Mouse (Mus musculus): ENCODE data around the gene Pde5a. TPM values are rescaled to one million over a fixed set of nuclear protein-coding genes. Genes with fewer than 3 reads are reported as not detected.

Gene Pde5a
- polyA plus RNA-seq, 1 experiment from 2014 or later = 1.2 TPM

DNA sequence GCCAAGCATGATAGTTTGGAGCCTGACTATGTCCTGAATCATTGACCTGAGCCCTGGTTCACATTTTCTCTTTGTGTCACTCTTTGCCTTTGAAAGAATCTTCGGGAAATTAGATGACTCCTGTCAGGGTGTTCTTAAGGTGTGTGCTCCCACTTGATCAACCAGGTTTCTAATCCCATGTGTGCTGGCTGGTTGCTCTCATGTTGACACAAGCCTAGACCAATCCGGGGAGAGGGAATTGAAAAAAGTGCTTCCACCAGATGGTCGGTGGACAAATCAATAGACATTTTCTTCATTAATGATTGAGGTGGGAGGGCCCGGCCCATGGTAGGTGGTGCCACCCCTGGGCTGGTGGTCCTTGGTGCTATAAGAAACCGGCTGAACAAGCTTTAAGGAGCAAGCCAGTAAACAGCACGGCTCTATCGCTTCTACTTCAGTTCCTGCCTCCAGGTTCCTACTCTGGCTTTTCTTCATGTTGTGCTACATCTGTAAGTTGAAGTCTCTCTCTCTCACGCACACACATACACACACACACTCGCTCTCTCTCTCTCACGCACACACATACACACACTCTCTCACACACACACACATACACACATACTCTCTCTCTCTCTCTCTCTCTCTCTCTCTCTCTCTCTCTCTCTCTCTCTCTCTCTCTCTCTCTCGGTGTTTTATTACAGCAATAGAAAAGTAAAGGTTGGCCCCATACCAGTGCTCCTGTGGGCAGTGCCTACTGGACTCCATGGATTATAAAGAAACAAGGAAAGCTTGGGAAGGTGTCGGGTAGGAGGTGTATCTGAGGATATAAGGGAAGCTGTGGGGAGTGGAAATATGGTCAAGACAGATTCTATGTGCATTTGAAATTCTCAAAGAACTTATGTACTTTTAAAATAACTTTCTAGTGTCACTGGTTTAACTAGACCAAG, 132.1 kb downstream of the Pde5a start:
- no peak for ATAC-seq (ENCODE audit: low FRiP score)
- WGBS = 84% methylated on average over 12 of the region's 12 CpGs
- Histone ChIP-seq H3K27ac (replicated peaks) (no peak overlapping the region), H3K9ac (replicated peaks) (no peak overlapping the region), H3K4me3 (replicated peaks) (no peak overlapping the region), H3K27me3 (replicated peaks) (no peaks in the 10 kb centered on the region), H3K36me3 (no peaks in the 10 kb centered on the region), H3K4me2 (no peak overlapping the region), H3K9me3 (replicated peaks) (no peaks in the 10 kb centered on the region), H3K4me1 (no peaks in the 10 kb centered on the region)

DNA sequence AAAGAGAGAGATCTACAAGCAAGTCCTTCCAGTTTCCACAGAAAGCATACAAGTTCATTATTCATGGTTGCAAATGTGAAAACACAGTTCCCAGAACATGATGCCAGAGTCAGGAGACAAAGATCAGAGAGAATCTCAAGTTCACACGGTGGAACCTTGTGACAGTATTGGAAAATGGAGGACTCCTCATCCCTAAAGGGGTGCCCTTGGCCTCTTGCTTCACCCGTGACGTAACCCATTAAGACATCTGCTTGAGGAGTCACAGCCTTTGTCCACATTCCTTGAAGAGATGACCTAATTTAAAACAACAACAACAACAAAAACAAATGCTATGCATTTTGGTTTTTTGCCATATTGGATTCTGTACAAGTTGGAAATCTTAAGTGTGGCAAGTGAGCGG, 136.3 kb downstream of the Pde5a start:
- ATAC-seq (ENCODE audit: low FRiP score) = no peak
- 92% methylated on average over 4 of the region's 4 CpGs for WGBS
- H3K9me3 ChIP-seq (replicated peaks) = no peaks in the 10 kb centered on the region
- H3K36me3 ChIP-seq = no peaks in the 10 kb centered on the region
- no peak overlapping the region for H3K9ac ChIP-seq (replicated peaks)
- H3K4me1 ChIP-seq = no peaks in the 10 kb centered on the region
- H3K4me3 ChIP-seq (replicated peaks) = no peak overlapping the region
- no peak overlapping the region for H3K4me2 ChIP-seq
- H3K27ac ChIP-seq (replicated peaks) = no peak overlapping the region
- H3K27me3 ChIP-seq (replicated peaks) = no peaks in the 10 kb centered on the region

DNA sequence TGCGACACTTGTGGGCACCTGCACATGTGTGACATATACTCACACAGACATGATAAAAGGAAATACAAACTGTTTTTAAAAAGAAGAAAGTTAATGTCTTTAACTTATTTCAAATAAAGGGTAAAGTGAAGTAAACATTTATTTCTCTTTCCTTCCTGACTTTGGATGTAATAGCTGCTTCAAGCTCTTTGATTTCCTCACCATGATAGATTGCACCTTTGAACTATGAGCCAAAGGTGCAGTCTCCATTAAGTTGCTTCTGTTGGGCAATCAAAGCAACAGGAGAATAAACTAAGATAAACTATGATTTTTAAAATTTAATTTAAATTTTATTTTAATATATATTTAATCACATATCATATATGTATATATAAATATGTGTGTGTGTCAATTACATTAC, 139.5 kb downstream of the Pde5a start:
- Histone ChIP-seq H3K27me3 (replicated peaks) (no peaks in the 10 kb centered on the region), H3K36me3 (no peaks in the 10 kb centered on the region), H3K4me2 (no peak overlapping the region), H3K4me1 (no peaks in the 10 kb centered on the region), H3K27ac (replicated peaks) (no peak overlapping the region), H3K9me3 (replicated peaks) (no peaks in the 10 kb centered on the region), H3K4me3 (replicated peaks) (no peak overlapping the region), H3K9ac (replicated peaks) (no peak overlapping the region)
- no peak for ATAC-seq (ENCODE audit: low FRiP score)
- WGBS = 100% methylated on average over 1 of the region's 1 CpGs

- Histone ChIP-seq H3K4me1 (no peaks in the 10 kb centered on the region), H3K36me3 (no peaks in the 10 kb centered on the region), H3K9me3 (replicated peaks) (no peaks in the 10 kb centered on the region), H3K4me3 (replicated peaks) (no peak overlapping the region), H3K4me2 (no peak overlapping the region), H3K27me3 (replicated peaks) (no peaks in the 10 kb centered on the region), H3K9ac (replicated peaks) (no peak overlapping the region), H3K27ac (replicated peaks) (no peak overlapping the region)
- no peak for ATAC-seq (ENCODE audit: low FRiP score)
- 88% methylated on average over 1 of the region's 1 CpGs for WGBS
These were observed 142.8 kb downstream of the Pde5a start for GRCm38 (mm10) chr3:122871596-122871995.

DNA sequence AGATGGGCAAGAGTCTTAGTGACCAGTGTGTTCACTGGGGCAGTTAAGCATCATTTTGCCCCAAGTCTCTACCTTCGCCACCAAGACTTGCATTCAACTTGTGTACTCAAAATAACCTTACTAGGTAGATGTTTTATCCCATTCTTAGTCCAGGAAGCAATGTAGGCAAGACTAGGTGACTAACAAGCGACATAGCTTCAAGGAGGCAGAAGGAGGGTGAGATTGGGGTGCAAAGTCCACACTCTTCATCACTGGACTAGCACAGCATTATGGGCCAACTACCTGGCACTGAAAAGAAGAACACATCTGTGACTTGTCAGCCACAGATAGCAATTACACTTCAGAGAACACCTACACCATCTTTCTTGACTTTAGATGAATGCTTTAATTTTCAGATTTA, 148.1 kb downstream of the Pde5a start:
- Histone ChIP-seq H3K4me2 (no peak overlapping the region), H3K4me1 (no peaks in the 10 kb centered on the region), H3K9me3 (replicated peaks) (no peaks in the 10 kb centered on the region), H3K27ac (replicated peaks) (no peak overlapping the region), H3K36me3 (no peaks in the 10 kb centered on the region), H3K9ac (replicated peaks) (no peak overlapping the region), H3K4me3 (replicated peaks) (no peak overlapping the region), H3K27me3 (replicated peaks) (no peaks in the 10 kb centered on the region)
- ATAC-seq (ENCODE audit: low FRiP score) = no peak
- WGBS = 91% methylated on average over 2 of the region's 2 CpGs

- WGBS = 95% methylated on average over 3 of the region's 3 CpGs
- Histone ChIP-seq H3K4me3 (replicated peaks) (no peak overlapping the region), H3K27ac (replicated peaks) (no peak overlapping the region), H3K4me2 (no peak overlapping the region), H3K4me1 (no peaks in the 10 kb centered on the region), H3K36me3 (no peaks in the 10 kb centered on the region), H3K9ac (replicated peaks) (no peak overlapping the region), H3K9me3 (replicated peaks) (no peaks in the 10 kb centered on the region), H3K27me3 (replicated peaks) (no peaks in the 10 kb centered on the region)
- no peak for ATAC-seq (ENCODE audit: low FRiP score)
These were observed 148.8 kb downstream of the Pde5a start for GRCm38 (mm10) chr3:122877543-122877942.

DNA sequence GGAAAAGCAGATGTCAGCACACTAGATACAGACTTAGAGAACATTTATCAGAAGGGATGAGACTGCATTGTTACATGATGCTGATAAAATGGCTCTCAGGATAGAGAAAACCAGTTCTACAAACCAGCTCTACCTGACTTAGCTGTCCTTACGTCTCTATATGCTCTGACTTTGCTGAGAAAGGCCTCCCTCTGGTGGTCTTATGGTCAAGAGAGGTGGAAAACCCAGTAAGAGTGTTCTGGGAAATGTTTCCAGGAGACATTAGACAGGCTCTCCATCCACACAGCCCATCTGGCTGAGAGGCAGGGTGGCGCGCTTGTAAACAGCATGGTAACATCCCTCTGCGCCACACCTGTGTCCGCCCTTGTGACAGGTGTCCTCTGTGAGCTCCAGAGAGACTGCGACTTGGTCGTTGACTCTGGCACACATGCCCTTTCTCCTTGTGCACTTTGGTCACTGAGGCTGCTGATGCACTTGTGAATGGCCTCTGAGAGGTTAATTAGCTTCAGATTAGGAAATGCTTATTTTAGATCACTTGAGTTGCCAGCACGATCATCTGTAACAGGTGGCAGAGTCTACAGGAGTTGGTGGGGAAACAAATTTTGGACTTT, 150.1 kb downstream of the Pde5a start:
- WGBS = 90% methylated on average over 8 of the region's 8 CpGs
- Histone ChIP-seq H3K27me3 (replicated peaks) (no peaks in the 10 kb centered on the region), H3K9ac (replicated peaks) (no peak overlapping the region), H3K9me3 (replicated peaks) (no peaks in the 10 kb centered on the region), H3K4me3 (replicated peaks) (no peak overlapping the region), H3K36me3 (no peaks in the 10 kb centered on the region), H3K4me1 (no peaks in the 10 kb centered on the region), H3K4me2 (no peak overlapping the region), H3K27ac (replicated peaks) (no peak overlapping the region)
- no peak for ATAC-seq (ENCODE audit: low FRiP score)

GRCm38 (mm10) chr3:122887505-122888301, 159.0 kb downstream of the Pde5a start:
- 82% methylated on average over 4 of the region's 4 CpGs for WGBS
- Histone ChIP-seq H3K9ac (replicated peaks) (no peak overlapping the region), H3K4me2 (no peak overlapping the region), H3K4me1 (no peaks in the 10 kb centered on the region), H3K4me3 (replicated peaks) (no peak overlapping the region), H3K36me3 (no peaks in the 10 kb centered on the region), H3K9me3 (replicated peaks) (no peaks in the 10 kb centered on the region), H3K27me3 (replicated peaks) (no peaks in the 10 kb centered on the region), H3K27ac (replicated peaks) (no peak overlapping the region)
- ATAC-seq (ENCODE audit: low FRiP score) = no peak

DNA sequence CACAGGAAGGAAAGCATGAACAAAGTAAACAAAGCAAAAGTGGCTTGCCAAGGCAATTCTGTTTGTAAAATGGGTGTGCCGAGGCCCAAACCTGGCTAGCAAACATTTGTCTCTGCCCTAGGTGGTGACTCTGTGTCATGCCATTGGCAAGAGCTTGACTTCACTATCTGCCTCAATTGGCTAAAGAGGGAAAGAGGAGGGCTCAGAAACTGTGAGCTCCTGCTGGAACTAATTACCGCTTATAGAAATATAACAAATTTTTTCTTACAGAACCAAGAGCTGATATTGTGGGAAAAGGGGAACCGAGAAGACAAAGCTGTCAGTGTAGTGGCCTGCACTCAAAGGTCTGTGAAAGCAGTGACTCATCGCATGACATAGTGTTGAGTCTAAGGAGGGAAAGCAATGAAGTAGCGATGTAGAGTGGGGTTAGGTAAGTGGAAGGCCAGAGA, 159.6 kb downstream of the Pde5a start:
- no peak overlapping the region for H3K27ac ChIP-seq (replicated peaks)
- no peaks in the 10 kb centered on the region for H3K36me3 ChIP-seq
- H3K4me1 ChIP-seq = no peaks in the 10 kb centered on the region
- H3K27me3 ChIP-seq (replicated peaks) = no peaks in the 10 kb centered on the region
- no peaks in the 10 kb centered on the region for H3K9me3 ChIP-seq (replicated peaks)
- WGBS = 87% methylated on average over 5 of the region's 5 CpGs
- no peak overlapping the region for H3K4me3 ChIP-seq (replicated peaks)
- H3K9ac ChIP-seq (replicated peaks) = no peak overlapping the region
- H3K4me2 ChIP-seq = no peak overlapping the region
- ATAC-seq (ENCODE audit: low FRiP score) = no peak

- Histone ChIP-seq H3K27me3 (replicated peaks) (no peaks in the 10 kb centered on the region), H3K4me2 (no peak within 1 kb of the TSS), H3K9me3 (replicated peaks) (no peaks in the 10 kb centered on the region), H3K36me3 (no peaks in the 10 kb centered on the region), H3K27ac (replicated peaks) (no peak within 1 kb of the TSS), H3K4me1 (no peaks in the 10 kb centered on the region), H3K9ac (replicated peaks) (no peak within 1 kb of the TSS), H3K4me3 (replicated peaks) (no peak within 1 kb of the TSS)
- whole genome bisulfite sequencing = 94% methylated on average over 3 of the region's 3 CpGs
- no peak for ATAC-seq (ENCODE audit: low FRiP score)
These were observed 166.0 kb downstream of the Pde5a start, which contains the start of gene Fabp2 for GRCm38 (mm10) chr3:122894772-122895171. Fabp2 (plus strand) TSS chr3:122895072.

GRCm38 (mm10) chr3:122895189-122895731, 166.5 kb downstream of the Pde5a start:
- ATAC-seq (ENCODE audit: low FRiP score) = no peak
- no peak overlapping the region for H3K4me3 ChIP-seq (replicated peaks)
- H3K4me1 ChIP-seq = no peaks in the 10 kb centered on the region
- H3K27ac ChIP-seq (replicated peaks) = no peak overlapping the region
- no peaks in the 10 kb centered on the region for H3K36me3 ChIP-seq
- WGBS = 88% methylated on average over 11 of the region's 11 CpGs
- no peaks in the 10 kb centered on the region for H3K27me3 ChIP-seq (replicated peaks)
- H3K9me3 ChIP-seq (replicated peaks) = no peaks in the 10 kb centered on the region
- H3K4me2 ChIP-seq = no peak overlapping the region
- H3K9ac ChIP-seq (replicated peaks) = no peak overlapping the region

All from neural tube, embryonic 15.5 days (tissue).